Mouse (Mus musculus) cerebellum, adult 2 months (tissue): ENCODE data around the gene Vsig10.

Source experiments
- CTCF ChIP-seq: fragments of 200-500 bp; IDR thresholded peaks from 2 replicates; pipeline ENCODE4 v1.5.1; 2011; ENCODE audit warnings: low read depth, mild to moderate bottlenecking, control low read depth, low read length, moderate library complexity, borderline replicate concordance; ENCODE audit not compliant: insufficient read depth
- POLR2A ChIP-seq: fragments of 200-500 bp; IDR thresholded peaks from 2 replicates; pipeline ENCODE4 v1.6.1; 2011; ENCODE audit warnings: low read length, control low read depth, borderline replicate concordance; ENCODE audit not compliant: insufficient read depth

- TF ChIP-seq POLR2A (no peak), CTCF (no peak)
Observed at GRCm38 (mm10) chr5:117271945-117272344, 46.9 kb upstream of the Vsig10 start.
